Mouse (Mus musculus) induced T-regulatory cell, adult 2 months (primary cell): ENCODE measurements around the gene Slc25a16.

Source experiments
- DNase-seq: peaks from one replicate; pipeline ENCODE4 v3.0.0-alpha.2; 2012; ENCODE audit warnings: low read depth

Gene Slc25a16

DNA sequence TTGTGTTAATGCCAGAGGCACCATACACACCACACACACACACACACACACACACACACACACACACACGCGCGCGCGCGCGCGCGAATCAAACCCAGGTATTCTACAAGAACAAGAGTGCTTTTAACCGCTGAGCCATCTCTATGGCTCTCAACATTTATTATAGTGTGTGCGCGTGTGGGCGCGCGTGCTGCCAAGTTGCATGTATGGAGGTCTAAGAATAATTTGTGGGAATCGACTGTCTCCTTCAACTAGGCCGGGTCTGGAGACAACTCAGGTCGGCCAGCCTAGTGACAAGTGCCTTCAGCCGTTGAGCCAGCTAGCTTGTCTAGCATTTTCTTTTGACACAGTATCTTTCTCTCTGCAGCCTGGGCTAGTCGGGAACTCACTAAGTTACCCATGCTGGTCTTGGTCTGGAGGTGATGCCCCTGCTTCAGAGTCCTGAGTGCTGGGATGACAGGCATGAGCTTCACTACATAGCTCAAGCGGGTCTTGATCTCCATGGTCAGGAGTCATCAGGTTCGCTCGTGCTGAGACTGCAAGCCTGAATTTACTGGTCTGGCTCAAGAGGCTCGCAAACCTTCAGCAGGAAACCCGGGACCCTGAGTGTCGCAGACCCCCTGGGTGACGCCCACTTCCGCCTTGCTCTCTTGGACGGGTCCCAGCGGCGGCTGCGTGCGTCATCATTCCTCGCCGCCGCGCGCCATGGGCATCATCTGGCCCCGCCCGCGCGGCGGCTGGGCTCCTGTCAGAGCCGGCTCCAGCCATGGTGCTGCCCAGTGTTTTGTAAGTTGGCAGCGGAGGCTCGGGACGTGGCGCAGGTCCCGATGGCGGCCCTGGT lies at the start of gene Slc25a16:
TSS of gene Slc25a16 (plus strand) at position 709 of the 841 bp plus-strand sequence.
- peak; percentile 93 for DNase-seq

DNA sequence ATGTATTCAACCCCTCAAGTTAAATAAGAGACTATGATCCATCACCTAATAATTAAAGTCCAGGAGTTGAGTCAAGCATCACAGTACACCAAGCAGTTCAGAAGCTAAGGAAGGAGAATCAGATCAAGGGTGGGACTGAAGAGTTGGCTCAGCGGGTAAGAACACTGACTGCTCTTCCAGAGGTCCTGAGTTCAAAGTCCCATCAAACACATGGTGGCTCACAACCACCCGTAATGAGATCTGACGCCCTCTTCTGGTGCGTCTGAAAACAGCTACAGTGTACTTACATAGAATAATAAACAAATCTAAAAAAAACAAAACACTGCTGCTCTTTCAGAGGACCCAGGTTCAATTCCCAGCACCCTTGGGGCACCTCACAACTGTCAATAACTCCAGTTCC lies 45.6 kb upstream of the Slc25a16 start:
- DNase-seq = no peak

DNA sequence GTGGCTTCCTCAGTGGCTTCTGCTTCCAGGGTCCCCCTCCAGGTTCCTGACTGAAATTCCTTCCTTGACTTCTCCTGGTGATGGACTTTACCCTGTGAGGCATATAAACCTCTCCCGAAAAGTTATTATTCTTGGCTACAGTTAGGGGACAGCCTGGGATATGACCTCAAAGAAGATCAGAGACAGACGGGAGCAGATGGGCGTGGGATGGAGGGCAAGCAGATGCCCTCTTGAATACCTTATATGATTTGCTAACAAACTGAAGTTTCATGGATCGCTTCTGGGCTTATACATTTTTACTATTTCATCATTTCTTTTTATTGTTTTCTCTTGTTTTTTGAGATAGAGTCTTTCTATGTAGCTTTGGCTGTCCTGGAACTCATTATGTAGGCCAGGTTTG lies 44.9 kb upstream of the Slc25a16 start:
- DNase-seq = no peak

DNA sequence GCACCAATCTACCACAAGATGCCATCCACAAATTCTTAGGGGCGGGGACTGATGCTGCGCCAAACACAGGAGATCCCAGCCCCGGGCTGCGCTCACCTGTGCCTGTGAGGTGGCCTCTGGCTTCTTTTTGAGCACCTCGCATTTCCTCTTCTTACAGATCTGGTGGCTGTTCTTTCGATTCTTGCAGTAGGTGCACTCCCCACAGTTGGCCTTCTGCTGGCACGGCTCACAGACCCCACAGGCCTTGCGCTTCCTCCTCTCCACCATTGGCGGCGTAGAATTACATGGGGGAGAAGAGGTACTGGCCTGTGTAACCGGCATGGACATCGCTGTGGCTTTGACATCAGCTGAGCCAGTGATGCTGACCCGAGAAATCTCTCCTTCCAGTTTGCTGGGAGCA lies 42.4 kb upstream of the Slc25a16 start:
- no peak for DNase-seq

DNA sequence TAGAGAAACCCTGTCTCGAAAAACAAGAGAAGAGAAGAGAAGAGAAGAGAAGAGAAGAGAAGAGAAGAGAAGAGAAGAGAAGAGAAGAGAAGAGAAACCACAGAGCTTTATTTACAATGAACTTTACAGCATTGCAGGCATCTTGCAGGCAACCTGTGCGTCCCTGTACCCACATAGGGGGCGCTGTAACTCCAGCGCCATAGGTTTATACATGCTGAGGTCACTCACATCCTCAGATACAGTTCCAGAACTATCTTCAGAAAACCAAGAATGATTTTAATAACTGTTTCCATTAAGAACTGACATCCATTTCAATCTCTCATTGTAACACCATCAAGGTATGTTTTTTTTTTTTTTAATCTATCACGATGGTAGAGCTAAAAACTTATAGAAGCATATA lies 39.2 kb upstream of the Slc25a16 start:
- DNase-seq = peak; percentile 54

DNA sequence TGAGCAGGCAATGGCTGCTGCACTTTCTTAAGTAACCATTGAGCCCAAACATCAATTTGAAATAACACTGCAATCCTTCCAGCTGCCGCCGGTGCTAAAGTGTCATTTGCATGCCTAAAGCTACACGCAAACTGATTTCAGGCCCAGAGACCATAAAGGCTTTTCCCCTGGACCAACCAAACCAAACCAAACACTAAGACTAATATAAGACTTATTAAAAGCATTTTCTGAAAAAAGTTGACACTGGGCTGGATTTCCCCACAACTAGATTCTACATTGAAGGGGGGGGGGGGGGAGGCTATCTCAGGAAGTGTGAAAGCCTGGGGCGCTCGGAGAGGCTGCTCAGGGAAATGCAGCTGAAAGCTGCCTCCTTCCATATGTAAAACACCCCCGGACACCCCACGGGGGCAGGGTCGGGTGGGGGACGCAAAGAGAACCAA lies 36.5 kb upstream of the Slc25a16 start:
- peak; percentile 54 for DNase-seq

DNA sequence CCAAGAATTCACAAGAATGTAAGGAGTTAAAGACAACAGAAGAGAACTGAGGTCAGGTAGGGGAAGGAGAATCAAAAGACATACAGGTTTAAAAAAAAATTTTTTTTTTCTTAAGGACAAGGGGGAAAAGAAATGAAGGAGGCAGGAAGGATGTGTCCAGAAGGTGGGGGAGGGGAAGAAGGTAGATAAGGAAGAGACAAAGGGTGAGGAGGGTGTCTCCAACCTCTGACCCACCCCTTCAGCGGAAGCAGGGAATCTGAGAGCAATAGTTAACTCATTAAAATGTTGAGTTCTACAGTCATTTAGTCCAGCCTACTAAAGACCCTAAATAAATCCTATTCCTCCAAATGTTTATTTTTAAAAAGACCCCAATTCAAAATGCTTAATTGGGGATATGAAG lies 35.9 kb upstream of the Slc25a16 start:
- DNase-seq = no peak

DNA sequence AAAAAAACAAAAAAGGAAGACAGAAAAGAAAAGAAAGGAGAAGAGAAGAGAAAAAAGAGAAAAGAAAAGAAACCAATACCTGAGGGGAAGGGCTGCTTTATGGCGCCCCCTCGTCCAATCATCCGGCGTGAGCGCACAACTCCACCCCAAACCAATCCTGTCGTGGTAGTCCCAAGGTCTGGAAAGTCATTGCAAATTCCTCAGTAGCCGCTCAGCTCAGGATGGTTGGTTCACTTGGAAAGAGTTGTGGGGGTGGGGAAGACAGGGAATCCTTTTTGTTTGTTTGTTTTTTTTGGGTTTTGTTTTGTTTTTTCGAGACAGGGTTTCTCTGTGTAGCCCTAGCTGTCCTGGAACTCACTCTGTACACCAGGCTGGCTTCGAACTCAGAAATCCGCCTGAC lies 35.0 kb upstream of the Slc25a16 start:
- no peak for DNase-seq

DNA sequence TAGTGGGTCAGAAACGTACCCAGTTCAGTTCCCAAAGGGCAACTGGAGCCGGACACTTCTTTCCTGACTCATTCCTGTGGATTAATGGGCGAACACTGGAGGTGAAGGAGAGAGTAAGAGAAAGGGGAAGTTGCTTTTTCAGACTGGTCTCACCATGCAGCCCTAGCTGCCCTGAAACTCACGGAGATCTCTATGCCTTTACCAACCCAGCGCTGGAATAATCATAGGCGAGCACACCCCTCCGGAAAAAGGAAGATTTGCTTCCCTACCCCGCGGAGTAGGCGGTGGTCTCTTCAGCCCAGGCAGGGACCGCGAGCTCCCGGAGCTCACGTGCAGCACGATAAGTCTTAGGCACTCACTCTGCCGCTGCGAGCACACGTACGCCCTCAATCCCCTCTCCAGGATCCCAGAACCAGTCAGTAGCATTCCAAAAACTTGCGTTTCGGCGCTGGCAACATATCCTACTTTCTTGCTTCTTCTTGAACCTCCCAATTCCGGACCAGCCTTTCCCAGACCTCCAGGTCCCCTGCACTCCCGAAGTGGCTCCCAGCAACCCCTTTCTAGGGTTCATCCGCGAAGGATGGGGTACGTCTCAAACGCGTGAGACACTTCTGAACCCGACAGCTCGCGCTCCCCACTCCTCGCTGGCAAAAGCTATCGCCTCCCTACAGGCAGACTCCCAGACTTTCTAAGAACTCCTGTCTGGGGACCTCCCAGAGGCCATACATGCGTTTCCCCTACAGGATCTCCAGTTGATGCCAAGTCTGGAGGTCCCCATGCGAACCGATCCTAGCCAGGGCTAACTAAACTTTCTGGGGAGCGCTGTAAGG lies 34.2 kb upstream of the Slc25a16 start:
- DNase-seq = peak; percentile 46

DNA sequence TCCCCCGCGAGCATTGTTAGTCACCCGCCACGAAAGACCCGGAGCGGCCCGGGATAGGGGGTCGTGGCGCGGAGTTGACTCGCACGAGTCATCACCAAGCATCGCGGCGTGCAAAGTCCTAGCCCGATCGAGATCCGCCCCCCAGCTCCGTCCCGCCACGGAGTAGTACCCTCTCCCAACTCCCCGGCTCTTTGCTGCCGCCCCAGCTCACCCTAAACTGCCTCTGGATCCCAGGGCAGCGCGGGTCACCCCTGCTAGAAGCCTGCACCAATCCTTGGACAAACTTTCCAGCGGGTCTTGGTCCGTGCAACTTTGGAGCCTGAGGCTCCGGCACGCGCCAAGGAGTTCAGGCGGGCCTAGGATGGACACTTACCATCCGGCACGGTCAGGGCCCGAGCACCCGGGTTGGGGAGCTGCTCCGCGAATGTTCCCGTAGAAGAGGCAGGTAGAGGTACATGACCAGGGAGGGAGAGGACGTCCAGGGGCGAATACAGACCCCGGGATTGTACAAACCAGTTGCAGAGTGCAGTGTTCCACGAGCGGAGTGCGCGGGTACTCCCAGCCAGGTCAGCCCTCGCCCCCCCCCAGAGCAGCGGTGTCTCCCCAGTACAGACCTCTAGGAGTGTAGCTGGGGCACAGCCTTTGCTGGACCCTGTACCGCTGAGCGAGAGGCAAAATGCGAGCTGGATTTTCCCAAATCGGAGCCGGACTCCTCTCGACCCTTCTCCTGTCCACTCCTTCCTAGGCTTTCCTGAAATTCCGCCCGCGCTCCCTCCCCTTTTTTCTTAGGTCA lies 33.4 kb upstream of the Slc25a16 start:
- DNase-seq = peak; percentile 39

DNA sequence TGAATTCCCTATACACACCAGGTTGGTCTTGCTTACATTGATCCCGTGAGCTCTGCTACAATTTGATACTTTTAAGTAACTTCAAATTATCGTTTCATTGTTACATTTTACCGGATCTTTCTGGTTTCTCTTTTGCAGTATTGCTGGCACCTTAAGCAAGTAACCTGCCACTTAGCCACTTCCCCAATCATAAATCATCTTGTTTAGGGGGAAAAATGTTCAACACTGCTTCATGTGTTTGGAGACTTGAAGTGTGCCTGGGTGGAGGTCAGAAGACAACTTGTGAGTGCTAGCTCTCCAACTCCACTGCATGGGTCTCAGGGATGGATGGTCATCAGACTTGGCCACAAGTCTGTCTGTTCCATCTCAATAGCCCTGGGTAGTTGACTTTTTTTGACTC lies 29.4 kb upstream of the Slc25a16 start:
- DNase-seq = no peak

DNA sequence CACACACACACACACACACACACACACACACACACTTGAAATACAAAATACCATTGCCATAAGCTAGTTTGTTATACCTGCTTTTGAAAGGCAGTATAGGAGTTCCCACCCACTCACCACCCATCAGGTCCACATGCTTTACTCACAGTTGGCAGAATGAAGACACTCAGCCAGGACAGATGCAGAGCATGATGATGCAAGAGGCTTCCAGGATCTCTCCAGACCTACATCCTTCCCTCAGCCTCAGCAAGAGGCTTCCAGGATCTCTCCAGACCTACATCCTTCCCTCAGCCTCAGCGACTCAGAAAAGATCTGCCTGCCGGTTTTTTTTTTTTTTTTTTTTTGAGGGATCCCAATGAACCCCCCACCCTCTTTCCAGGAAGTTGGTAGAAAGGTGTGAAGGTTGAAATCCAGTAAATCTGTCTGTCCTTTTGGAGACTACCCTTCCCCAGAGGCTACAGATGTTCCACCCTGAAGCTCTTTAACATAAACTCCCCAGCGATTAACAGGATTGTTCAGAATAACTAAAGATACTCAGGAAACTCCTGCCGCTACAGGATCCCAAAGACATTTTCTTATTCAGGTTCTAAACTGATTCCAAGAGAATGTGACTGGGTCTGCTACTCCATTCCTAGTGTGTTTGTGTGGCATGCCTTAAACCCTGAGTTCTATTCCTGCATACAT lies 27.7 kb upstream of the Slc25a16 start:
- no peak for DNase-seq

DNA sequence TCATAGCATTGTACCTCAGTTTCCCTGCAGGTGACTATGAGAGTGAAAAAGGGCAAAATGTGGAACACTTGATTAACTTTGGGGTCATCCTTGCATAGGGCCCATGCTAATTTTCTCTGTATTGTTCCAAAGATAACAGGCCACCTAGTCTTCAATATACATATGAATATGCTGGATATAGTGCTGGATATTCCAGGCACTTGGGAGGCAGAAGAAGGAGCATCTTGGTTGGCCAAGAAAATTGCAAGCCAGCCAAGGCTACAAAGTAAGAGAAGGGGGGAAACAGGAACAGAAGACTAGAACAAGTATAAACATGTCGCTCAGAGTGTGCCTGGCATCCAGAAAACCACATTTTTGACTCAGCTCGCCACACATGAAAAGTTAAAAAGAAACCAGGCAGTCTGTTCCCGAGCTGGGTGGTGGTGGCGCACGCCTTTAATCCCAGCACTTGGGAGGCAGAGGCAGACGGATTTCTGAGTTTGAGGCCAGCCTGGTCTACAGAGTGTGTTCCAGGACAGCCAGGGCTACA lies 27.0 kb upstream of the Slc25a16 start:
- DNase-seq = no peak

DNA sequence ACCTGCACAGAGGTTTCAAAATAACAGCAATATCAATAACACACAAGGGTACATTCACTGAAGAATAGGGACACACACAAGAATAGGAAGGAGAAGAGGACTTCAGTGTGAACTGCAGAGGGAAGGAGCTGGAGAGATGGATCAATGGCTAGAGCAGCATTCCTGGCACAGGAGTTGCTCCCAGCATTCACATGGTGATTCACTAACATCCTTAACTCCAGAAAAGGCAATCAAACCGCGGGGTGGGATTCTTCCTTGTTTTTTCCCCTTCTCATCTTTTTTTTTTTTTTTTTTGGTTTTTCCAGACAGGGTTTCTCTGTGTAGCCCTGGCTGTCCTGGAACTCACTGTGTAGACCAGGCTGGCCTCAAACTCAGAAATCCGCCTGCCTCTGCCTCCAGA lies 26.0 kb upstream of the Slc25a16 start:
- no peak for DNase-seq

DNA sequence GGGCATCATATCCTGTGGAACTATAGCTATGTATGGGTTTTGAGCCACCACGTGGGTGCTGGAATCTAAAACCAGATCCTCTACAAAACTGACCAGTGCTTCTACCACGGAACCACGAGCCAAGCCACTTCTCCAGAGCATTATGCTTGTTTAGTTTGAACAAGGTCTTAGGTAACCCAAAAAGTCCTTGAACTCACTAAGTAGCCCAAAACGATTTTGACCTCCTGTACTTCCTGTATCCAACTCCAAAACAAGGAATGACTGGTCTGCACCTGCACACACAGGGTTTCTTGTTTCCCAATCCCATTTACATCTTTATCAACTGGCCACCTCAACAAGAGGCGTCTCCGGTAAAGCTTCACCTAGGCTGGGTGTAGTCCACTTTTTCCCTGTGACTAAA lies 25.0 kb upstream of the Slc25a16 start:
- no peak for DNase-seq

DNA sequence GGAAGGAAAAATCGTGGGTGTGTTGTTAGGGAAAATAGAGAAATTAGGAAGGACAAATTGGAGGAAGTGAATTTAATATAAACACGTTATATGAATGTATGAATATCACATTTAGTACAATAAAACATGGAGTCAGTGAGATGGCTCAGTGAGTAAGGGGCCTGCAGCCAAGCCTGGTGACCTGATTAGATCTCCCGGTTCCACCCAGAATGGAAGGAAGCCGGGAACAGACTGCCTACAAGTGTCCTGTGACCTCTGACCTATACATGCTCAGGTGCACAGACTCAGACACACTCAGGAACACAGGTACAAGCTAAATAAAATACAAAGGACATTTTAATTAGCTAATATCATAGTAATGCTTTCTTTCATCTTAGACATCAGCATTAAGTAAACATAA lies 24.4 kb upstream of the Slc25a16 start:
- DNase-seq = no peak

DNA sequence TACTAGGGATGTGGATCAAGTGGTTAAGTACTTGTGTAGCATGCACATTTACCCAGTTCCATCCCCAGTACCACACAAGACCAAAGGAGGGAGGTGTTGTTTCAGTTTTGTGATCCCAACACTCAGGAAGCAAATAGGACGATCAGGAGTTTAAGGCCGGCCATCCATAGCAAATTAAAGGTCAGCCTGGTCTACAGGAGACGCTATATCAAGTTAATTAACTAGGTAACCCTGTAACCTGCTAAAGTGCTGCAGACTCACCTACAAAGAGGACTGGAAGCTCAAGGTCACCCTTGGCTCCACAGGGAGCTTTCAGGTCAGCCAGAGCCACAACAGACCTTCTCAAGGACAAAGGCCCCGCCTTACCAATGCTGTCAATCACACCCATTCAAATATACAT lies 23.7 kb upstream of the Slc25a16 start:
- DNase-seq = no peak

DNA sequence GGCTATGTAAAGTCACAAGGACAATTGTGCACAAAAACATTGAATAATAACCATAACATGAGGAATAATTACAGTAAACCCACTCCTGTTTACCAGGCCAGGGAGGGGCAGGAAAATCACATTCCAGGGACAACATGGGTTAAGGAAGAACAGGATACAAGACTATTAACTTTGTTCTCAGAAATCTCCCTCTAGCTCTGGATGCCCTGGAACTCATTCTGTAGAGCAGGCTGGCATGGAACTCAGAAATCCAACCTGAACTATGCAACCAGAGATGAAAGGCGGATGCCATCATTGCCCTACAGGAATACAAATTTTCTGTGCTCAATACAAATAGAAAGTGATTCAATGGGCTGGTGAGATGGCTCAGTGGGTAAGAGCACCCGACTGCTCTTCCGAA lies 23.0 kb upstream of the Slc25a16 start:
- no peak for DNase-seq

DNA sequence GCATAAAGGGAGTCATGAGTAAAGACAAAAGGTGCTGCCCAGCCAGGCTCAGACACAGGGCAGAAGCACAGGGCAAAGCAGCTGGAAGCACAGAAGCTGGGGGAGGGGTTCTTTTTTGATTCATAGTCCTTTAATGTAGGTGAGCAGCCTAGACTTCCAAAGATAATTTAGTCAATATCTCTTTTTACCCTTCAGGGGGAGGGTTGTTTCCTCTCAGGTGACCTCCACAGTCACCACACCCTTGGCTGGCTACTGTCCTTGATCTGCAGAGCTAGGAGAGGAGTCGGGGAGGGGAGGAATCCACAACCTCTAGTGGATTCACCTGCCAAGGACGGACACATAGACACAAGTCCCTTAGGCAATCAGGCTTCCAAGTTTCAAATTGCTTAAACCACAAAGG lies 22.4 kb upstream of the Slc25a16 start:
- DNase-seq = no peak

DNA sequence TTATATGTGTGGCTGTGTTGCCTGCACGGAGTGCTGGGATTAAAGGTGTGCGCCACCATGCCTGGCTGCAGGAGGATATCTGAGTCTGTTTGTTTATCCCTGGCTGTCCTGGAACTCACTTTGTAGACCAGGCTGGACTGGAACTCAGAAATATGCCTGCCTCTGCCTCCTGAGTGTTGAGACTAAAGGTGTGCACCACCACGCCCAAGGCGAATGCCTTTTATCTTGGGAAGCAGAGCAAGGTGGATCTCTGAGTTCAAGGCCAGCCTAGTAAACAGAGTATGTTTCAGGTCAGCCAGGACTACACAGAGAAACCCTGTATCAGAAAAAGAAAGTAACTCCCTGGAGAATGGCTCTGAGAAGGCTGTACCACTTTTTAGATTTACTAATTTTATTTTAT lies 20.3 kb upstream of the Slc25a16 start:
- no peak for DNase-seq

DNA sequence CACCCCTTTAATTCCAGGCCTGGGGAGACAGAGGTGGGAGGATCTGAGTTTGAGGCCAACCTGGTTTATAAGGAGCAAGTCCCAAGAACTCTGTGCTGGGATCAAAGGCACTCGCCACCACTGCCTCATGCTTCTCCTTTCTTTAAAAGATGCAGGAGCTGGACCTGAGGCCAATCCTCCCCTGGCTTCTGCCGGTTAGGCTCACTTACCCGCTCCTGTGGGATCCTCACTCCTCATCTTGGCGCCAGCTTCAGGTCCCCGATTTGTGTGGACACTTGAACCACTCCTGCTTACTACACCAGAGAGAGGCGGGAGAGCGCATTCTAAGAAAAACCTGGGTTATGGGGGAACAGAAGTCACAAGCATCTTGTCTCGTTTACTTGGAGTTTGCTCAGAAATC lies 18.6 kb upstream of the Slc25a16 start:
- no peak for DNase-seq

DNA sequence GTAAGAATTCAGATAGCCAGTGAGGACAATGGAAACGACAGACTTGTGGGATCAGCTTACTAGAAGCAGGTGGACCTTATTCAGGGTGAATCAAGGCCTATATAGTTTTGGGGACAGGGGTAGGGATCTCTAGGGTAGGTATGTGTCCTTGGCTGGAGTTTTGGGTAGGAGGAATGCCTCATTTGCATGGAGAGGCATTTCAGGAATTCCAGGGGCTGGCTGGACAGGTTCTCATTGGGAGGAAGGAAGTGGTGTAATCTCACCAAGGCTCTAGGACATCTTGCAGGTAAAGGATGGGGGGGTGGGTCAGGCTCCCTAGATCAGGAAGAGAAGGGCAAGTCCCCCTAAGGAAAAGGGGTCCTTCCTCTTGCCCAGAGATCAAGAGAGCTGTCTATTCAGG lies 17.6 kb upstream of the Slc25a16 start:
- DNase-seq = no peak
